Mouse (Mus musculus) mouse trophoblast stem cell (cell line): ENCODE measurements at regions not wholly inside any gene's neighbourhood (a gene's known extent, or its start where the extent isn't known, plus 50 kb on each side); places are given as distances from the start of the nearest gene placed in this dataset.

Experiments used
- in situ Hi-C, 2 experiments: fragments of 300-500 bp; cut with MseI, MboI; formaldehyde crosslinking; loops; 2 replicates in 1 of 2; 3 replicates in 1 of 2; pipeline ENCODE4 v1.15.1; 2025

DNA sequence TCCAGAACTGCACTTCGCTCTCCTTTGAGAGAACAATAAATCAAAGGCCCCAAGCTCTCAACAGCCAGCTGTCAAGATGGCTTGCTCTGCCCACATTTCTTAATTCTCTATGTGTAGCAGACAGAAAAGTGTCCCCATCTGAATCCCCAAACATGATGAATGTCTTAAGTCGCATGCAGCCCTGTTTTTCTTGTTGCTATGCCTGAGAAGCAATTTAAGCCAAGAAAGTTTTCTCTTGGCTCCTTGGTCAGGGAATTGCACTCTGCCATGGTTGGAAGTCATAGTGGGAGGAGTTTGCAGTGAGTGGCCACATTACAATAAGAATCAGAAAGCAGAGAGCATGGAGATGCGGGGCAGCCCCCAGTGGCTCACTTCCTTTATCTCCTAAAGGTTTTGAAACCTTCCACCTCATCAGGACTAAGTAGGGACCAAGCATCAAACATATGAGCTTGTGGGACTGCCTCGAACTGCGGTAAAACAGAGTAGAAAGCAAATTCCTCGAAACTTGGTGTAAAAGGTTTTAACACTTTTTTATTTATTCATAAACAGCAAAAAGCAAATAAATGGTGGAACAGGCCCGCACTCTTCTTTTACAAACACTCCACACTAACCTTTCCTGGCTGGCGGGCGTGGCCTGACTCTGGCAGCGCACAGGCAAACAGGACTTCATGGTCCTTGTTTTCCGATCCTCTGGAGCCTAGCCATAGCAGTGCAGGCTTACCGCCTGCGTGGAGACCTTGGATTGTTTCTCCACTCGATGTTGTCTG lies 227.4 kb downstream of the Ankrd50 start:
- in situ Hi-C loops = loop anchor here (10.0 to 25.0 kb wide), 3 partner anchors 355 to 598 kb away; no protein-coding TSS in a partner anchor

- in situ Hi-C loops = loop anchor here (10.0 to 25.0 kb wide), 3 partner anchors 357 to 599 kb away; no protein-coding TSS in a partner anchor
Measured at GRCm38 (mm10) chr3:38255674-38256073, 229.0 kb downstream of the Ankrd50 start.

DNA sequence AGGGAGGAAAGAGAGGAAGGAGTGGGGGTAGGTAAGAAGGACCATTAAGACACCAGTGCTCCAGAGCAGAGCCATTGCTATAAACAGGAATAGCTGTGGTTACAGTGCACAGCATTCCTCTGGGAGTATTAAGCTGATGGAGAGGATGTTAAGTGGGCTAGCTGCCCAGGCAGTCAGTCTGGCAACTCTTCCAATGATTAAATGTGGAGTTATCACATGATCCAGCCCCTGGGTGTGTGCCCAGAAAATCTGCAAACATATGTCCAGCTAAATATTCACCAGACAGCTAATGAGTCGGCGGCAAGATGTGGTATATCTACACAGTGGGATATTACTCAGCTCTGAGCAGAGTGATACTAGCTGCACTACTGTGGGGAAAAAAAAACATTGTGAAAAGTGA lies 229.7 kb downstream of the Ankrd50 start:
- in situ Hi-C loops = loop anchor here (10.0 to 25.0 kb wide), 3 partner anchors 357 to 600 kb away; no protein-coding TSS in a partner anchor

DNA sequence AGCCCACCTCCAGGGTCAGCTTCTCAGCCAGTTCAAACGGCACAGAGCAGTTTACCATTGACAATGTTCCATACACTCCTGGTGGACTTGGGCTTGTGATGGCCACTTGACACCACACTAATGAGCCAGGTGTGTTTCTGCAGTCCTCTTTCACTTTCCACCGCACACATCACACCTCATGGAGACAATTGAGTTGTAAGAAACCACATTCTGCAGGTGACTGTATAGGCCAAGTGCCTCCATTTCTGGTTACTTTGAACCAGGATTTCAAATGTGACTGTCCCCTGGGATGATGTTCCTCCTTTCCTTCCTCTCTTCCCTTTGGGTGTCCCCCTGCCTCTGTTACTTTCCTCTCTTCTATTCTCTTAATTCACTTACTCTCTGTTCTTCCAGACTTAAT lies 233.1 kb downstream of the Ankrd50 start:
- in situ Hi-C loops = loop anchor here (10.0 to 25.0 kb wide), 3 partner anchors 361 to 603 kb away; no protein-coding TSS in a partner anchor

GRCm38 (mm10) chr3:38250552-38250951 lies 234.1 kb downstream of the Ankrd50 start:
- in situ Hi-C loops = loop anchor here (10.0 to 25.0 kb wide), 3 partner anchors 362 to 604 kb away; no protein-coding TSS in a partner anchor

- in situ Hi-C loops = no loop called here
Measured at GRCm38 (mm10) chr3:38248941-38249340, 235.7 kb downstream of the Ankrd50 start.

DNA sequence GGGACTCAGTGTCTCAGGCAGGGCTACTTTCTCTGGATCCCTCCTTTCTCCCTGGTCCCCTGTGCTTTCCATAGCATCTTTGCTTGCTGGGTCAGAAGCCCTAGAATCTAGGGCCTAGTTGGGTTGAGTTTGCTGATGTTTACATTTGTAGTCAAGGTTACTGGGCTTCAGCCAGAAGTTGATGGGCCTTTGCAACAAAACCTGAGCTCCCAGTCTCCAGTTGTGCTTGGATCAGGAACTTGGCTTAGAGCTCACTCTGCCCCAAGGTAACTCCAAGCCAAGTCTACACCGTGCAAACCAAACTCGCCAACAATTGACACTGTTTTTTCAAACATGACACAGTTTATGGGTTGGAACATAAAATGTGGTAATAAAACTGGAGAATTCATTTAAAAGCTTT lies 238.2 kb downstream of the Ankrd50 start:
- in situ Hi-C loops = no loop called here

GRCm38 (mm10) chr3:38243209-38243608 lies 241.4 kb downstream of the Ankrd50 start:
- in situ Hi-C loops = no loop called here

DNA sequence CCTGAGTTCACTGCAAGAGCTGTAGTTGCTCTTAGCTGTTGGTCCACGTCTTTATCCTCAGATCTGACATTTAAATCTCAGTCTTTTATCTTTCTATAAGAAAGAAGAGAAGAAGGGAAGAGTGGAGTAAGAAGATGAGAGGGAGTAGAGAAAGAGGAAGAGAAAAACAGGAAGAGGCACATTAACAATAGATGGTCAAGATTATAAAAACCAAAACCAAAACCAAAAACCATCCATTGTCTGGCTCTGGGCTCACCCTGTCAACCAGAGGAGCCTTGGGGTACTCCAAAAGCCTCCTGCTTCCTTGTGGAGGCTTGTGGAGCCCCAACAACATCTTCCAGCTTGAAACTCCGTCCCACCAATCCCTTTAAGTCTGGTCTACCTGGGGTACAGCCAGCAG lies 247.0 kb downstream of the Ankrd50 start:
- in situ Hi-C loops = no loop called here

DNA sequence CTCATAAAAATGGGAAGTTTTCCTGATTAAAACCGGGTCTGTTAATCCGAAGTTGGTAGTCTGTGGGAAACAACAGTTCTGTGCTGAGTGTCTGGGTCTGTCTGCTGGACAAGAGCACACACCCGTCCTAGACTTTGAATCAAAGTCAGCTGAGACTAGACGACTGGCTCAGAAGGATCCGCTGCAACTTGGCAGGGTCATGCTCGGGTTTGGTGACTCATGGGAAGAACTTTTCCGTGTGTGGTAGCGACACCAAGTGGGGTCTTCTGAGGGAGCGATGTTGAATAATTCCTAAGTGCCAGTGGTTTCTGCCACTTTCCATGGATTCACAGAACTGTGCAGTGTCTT lies 248.9 kb downstream of the Ankrd50 start:
- in situ Hi-C loops = no loop called here

- in situ Hi-C loops = no loop called here
Measured at GRCm38 (mm10) chr3:38235033-38235735, 249.5 kb downstream of the Ankrd50 start.

GRCm38 (mm10) chr3:38234534-38234933 lies 250.1 kb downstream of the Ankrd50 start:
- in situ Hi-C loops = no loop called here

DNA sequence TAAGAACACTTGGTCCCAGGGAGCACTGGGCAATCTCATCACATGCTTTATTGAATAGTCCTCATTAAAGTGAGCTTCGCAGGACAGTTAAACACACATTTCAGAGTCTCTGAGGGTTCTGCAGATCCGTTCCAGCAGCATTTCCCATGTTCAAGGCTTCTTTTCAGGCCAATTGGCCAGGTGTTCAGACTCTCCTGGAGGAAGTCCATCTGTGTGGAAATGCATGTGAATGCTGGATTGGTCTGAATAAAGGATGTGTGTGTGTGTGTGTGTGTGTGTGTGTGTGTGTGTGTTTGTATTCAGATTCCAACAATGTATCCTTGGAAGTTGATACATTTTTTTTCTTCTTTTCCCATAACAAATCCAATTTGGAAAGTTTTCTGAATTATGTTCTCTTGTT lies 250.6 kb downstream of the Ankrd50 start:
- in situ Hi-C loops = no loop called here

DNA sequence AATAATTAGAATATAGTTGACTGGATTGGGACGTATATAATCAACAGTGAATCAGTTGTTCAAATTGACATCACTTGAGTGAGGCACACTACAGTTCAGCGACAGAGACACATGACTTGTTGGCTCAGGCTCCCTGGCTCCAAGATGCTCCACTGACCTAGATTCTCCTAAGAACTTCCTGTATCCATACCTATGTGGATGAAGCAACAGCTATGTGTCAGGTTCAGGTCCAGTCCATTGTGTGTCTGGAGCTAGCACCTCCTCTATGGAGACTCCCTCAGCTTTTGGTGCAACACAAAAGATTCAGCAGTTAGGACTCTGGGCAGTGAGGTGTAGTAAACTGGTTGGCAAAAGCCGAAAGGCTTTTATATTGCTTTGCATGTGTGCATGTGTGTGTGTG lies 251.6 kb downstream of the Ankrd50 start:
- in situ Hi-C loops = no loop called here

- in situ Hi-C loops = no loop called here
Measured at GRCm38 (mm10) chr3:38232111-38233076, 252.2 kb downstream of the Ankrd50 start.

GRCm38 (mm10) chr3:38231506-38231905 lies 253.1 kb downstream of the Ankrd50 start:
- in situ Hi-C loops = no loop called here

DNA sequence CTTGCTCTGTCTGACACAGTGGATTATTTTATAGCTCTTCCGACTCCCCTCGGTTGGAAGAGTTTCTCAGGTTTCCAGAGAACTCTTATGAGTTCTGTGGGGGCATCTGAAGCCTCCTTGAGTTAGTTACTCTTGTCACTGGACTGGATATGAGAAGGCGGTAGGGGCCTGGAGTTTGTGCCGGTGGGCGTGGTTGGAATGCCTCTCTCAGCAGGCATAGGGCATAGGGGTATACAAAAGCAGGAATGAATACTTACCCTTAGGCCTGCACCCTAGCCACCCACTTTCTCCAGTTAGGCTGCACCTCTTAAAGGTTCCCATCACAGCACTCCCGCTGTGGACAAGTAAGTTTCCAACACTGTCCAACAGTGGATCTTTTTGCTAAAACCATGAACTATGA lies 253.8 kb downstream of the Ankrd50 start:
- in situ Hi-C loops = no loop called here

- in situ Hi-C loops = no loop called here
Measured at GRCm38 (mm10) chr3:38229686-38230085, 255.0 kb downstream of the Ankrd50 start.

DNA sequence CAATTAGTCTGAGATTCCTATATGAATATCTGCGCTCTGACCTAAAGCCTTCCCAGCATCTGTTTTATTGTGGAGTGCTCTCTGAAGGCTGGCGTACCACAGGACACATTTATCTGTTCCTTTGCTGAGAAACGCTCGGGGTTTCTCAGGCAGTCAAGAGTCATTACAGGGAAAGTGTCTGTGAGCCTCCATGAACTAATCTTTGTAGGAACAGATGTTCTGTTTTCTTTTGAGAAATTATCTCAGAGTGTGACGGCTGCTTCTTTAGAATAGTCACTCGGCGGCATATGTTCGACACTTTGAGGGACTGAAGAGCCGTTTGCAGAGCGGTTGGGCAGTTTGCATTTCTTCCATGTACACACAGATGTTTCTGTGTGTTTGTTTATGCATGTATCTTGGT lies 255.6 kb downstream of the Ankrd50 start:
- in situ Hi-C loops = no loop called here

GRCm38 (mm10) chr3:38227596-38227995 lies 257.0 kb downstream of the Ankrd50 start:
- in situ Hi-C loops = no loop called here

GRCm38 (mm10) chr3:38227121-38227520 lies 257.5 kb downstream of the Ankrd50 start:
- in situ Hi-C loops = no loop called here

DNA sequence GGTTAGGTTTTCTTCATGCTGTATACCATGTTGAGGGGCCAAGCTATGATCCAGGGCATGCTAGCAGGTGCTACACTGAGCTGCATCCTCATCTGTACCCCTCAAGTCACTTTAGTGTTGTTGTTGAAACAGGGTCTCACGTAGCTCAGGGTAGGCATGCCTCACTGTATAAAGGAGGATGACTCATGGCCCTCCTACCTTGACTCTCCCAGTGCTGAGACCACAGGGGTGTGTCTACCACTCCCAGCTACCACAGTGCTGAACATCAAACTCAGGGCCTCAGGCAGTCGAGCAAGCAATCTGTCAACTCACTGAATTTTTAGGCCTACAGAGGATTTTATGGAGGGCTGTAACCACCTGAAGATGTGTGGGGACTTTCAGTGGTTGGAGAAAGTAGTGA lies 258.5 kb downstream of the Ankrd50 start:
- in situ Hi-C loops = no loop called here
